Mouse (Mus musculus) C2C12 (cell line): ENCODE results near the gene Mamdc4. TPM values are rescaled to one million over a fixed set of nuclear protein-coding genes. Genes with fewer than 3 reads are reported as not detected.

Experiments
- H3K27me3 ChIP-seq: one replicate; pipeline ENCODE4 v1.6.1; 2011; ENCODE audit not compliant: control insufficient read depth, insufficient read depth, insufficient read length
- H3K36me3 ChIP-seq: one replicate; pipeline ENCODE4 v1.6.1; 2011; ENCODE audit not compliant: control insufficient read depth, insufficient read depth
- H3K4me3 ChIP-seq: one replicate; pipeline ENCODE4 v1.5.1; 2011; ENCODE audit warnings: mild to moderate bottlenecking, control low read depth; ENCODE audit not compliant: poor library complexity, insufficient read depth, severe bottlenecking
- H3K79me2 ChIP-seq: one replicate; pipeline ENCODE4 v1.6.1; 2011; ENCODE audit not compliant: control insufficient read depth, insufficient read depth
- H3K79me3 ChIP-seq: one replicate; pipeline ENCODE4 v1.6.1; 2011; ENCODE audit warnings: low read depth, control low read depth
- H3ac ChIP-seq: one replicate; pipeline ENCODE3; 2011; ENCODE audit warnings: low read depth; ENCODE audit not compliant: control insufficient read depth, insufficient read length
- CEBPB ChIP-seq: IDR thresholded peaks from one replicate; pipeline ENCODE4 v1.6.1; 2011; ENCODE audit warnings: low read depth, mild to moderate bottlenecking, control low read depth, moderate library complexity
- CTCF ChIP-seq: IDR thresholded peaks from one replicate; pipeline ENCODE4 v1.5.1; 2011; ENCODE audit not compliant: control insufficient read depth, insufficient read depth, insufficient read length
- FOSL1 ChIP-seq: IDR thresholded peaks from one replicate; pipeline ENCODE4 v1.8.0; 2011; ENCODE audit warnings: mild to moderate bottlenecking, low read length; ENCODE audit not compliant: poor library complexity, insufficient read depth, severe bottlenecking
- MAX ChIP-seq: IDR thresholded peaks from one replicate; pipeline ENCODE4 v1.6.1; 2011; ENCODE audit warnings: mild to moderate bottlenecking, control low read depth
- MYOD1 ChIP-seq: IDR thresholded peaks from one replicate; pipeline ENCODE4 v1.6.1; 2011; ENCODE audit warnings: low read depth; ENCODE audit not compliant: control insufficient read depth, insufficient read length
- MYOG ChIP-seq: IDR thresholded peaks from one replicate; pipeline ENCODE4 v1.6.1; 2011; ENCODE audit not compliant: control insufficient read depth, insufficient read length; ENCODE audit errors: extremely low read depth
- USF1 ChIP-seq: IDR thresholded peaks from one replicate; pipeline ENCODE4 v1.6.1; 2011; ENCODE audit warnings: low read depth, mild to moderate bottlenecking, control low read depth, moderate library complexity
- polyA plus RNA-seq: library from polyadenylated mRNA; unstranded; fragments of >200 nt; fragmentation: generic; extraction: Trizol; gene quantifications from one replicate; pipeline ENCODE4 v1.2.1, GENCODE M21; 2012; ENCODE audit warnings: missing spikeins

Mamdc4 gene
- polyA plus RNA-seq, 1 experiment = 5.7 TPM

DNA sequence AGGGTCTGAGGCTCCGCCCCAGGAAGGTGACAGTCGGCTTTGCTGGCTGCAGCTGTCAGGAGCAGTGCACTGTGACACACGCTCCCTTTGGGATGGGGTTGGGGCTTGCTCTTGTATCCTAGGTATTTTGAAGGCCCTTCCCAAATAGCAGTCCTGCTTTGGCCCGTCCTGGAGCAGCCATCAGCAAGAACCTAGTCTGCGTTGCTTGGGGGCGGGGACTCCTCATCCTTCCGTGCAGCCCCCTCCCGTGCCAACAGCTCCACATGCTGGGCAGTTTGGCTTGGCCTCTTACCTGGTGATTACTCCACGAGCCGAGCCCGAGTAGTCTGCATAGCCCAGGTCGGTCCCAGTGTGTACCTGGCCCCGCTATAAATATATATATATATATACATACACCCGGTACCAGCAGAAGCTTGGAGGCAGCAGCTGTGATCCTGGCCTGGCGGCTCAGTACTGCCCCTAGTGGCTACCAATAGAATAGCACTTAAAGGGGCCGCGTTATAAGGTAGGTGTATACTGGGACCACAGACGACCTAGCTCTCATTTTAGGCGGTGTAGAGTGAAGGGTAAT lies 6.7 kb upstream of the Mamdc4 start, which contains the start of gene Ajm1:
TSS of gene Ajm1 (minus strand) at position 464 of the 571 bp plus-strand sequence.
- Histone ChIP-seq H3K79me2 (no peaks in the 10 kb centered on the region), H3K27me3 (no peaks in the 10 kb centered on the region), H3K79me3 (no peaks in the 10 kb centered on the region), H3ac (no peak within 1 kb of the TSS), H3K36me3 (peaks cover 30% of the 10 kb centered on the region), H3K4me3 (no peak within 1 kb of the TSS)
- TF ChIP-seq CTCF (peak; percentile 62), MAX (no peak)

DNA sequence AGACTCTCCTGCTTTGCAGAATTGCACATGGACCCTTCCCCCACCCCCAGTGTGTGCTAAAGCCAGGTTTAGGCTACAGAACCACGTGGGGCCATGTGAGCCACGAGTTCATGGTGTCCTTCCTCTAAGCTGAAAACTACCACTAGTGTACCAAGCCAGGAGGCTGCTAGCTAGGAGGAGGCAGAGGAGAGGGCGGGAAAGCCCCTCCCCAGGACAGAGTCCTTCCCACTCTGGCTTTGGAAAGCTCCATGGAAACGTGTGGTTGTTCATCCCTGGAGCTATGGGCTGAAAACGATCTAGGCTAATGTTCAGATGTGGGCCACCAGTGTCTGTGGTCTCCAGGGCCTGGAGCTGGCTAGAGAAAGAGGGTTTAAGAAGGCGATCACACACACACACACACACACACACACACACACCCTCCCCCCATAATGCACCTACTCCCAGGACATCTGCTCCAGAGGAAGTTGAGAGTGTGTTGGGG lies 6.0 kb upstream of the Mamdc4 start:
- no peaks in the 10 kb centered on the region for H3K79me3 ChIP-seq
- TF ChIP-seq USF1 = no peak
- TF ChIP-seq FOSL1 = no peak
- TF ChIP-seq CEBPB = no peak
- no peak for TF ChIP-seq MAX
- no peak for TF ChIP-seq CTCF
- no peak for TF ChIP-seq MYOG
- no peak for TF ChIP-seq MYOD1
- peaks cover 25% of the 10 kb centered on the region for H3K36me3 ChIP-seq
- no peaks in the 10 kb centered on the region for H3K79me2 ChIP-seq
- H3K4me3 ChIP-seq = no peak overlapping the region
- H3K27me3 ChIP-seq = no peaks in the 10 kb centered on the region
- H3ac ChIP-seq = no peak overlapping the region

DNA sequence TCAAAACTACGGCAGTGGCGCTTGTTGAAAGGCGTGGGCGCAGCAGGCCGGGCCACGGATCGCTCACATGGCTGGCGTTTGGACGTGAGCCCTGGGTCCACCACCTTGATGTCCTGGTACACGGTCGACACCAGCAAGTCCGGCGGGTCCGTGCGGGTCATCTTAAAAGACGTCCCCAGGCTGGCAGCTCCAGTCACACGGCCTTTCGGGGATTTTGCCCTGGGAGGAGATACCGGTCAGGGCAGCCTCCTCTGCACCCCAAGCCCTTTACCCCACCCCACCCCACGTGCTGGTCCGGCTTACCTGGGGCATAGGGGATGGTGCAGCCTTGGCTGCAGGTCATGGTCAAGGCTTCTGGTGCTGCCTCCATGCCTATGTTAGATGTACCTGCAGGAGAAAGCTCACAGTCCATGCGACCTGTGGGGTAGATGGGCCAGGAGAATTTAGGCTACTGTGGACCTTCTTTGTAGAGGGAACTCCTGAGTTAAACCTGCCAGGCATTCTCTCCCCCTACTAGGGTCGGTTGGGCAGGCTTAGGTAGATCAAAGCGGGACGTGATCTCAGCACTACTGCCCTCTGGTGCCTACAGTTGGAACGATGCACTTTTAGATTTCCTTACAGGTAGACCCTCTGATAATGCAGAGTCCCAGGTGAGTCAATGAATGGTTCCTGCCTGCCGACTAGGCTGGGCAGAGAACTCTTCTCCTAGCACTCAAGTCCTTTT lies 5.3 kb upstream of the Mamdc4 start:
- Histone ChIP-seq H3K27me3 (no peaks in the 10 kb centered on the region), H3K4me3 (no peak overlapping the region), H3K79me3 (no peaks in the 10 kb centered on the region), H3K36me3 (peaks cover 18% of the 10 kb centered on the region), H3K79me2 (no peaks in the 10 kb centered on the region), H3ac (no peak overlapping the region)
- no peak for TF ChIP-seq FOSL1
- TF ChIP-seq MAX = no peak
- TF ChIP-seq CEBPB = no peak
- no peak for TF ChIP-seq MYOG
- TF ChIP-seq USF1 = no peak
- TF ChIP-seq MYOD1 = no peak
- TF ChIP-seq CTCF = no peak

DNA sequence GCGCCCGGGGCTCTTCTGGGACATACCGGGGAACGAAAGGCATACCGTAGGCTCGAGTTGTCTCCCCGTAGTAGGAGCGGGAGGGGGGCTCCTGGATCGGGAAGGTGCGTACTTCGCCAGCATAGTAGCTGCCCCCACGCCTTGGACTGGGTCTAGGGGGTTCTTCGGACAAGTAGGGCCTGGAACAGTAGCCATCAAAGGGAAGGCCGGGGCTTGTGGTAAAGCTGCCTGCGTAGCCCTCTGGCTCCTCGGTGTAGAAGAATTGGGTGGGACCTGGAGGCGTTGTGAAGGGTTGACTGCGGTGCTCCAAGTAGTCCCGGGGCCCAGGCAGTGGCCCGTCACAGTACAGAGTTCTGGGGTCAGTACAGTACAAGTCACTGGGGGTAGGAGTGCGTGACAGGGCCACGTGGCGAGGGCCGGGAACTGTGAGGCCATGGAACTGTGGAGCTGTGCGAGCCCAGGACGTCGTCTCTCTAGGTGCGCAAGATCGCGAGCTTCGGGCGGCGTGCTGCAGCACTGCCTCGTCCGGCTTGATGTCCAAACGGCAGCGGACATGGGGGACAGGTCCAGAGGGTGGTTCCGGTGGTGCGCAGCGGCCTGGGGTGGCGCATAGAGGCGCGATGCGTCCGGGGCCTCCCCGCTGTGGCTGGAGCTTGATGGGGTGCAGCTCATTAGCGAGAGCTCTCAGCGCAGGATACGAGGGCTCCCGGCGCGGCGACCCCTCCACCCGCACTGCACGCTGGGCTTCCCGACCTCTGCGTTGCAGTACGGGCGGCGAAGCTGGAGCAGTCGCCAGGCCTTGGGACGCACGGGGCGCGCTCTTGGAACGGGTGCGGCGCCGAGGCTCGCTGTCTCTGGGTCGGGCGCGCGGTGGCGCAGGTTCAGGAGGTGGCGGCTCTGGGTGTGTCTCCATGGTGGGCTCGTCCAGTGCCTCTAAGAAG lies 4.4 kb upstream of the Mamdc4 start:
- Histone ChIP-seq H3K79me2 (peaks cover 4% of the 10 kb centered on the region), H3K36me3 (peaks cover 11% of the 10 kb centered on the region), H3K27me3 (no peaks in the 10 kb centered on the region), H3K79me3 (no peaks in the 10 kb centered on the region), H3ac (no peak overlapping the region), H3K4me3 (no peak overlapping the region)
- no peak for TF ChIP-seq USF1
- no peak for TF ChIP-seq FOSL1
- no peak for TF ChIP-seq CEBPB
- TF ChIP-seq MAX = no peak

DNA sequence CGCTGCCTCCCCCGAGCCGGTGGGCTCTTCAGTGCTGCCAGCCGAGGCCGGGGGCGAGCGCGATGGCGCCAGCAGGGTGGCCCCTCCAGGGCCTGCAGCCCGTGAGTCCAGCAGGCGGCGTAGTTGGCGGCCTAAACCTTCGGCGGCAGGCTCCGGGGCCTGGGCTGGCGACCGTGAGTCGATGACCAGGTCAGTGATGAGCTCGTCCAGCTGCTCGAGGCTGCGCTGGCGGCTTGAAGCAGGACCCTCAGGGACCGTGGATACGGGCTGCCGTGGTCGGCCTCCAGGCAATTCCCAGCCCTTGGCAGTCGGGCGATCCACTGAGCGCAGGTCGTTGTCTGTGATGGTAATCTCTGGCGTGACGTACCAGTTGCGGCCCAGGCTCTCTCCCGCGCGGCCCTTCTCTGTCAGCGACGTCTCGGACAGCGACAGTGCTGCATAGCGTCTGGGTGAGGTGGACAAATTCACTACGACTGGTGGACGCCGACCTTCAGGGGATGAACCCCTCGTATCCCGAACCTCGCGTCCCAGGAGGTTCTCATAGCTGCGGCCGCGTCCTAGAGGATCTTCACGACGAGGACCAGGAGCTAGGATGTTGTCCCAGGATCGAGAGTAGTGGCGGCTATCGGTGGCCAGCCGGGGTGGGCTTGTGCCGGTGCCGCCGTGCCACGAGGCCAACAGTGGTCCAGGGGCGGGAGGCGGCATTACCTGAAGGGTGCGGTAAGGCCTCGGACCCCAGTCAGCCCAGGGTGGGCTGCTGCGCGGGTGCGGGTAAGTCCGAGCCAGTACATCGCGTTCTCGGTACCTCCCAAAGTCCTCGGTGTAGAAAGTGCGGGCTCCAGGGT lies 3.5 kb upstream of the Mamdc4 start:
- Histone ChIP-seq H3K36me3 (peaks cover 5% of the 10 kb centered on the region), H3K27me3 (no peaks in the 10 kb centered on the region), H3K79me2 (peaks cover 13% of the 10 kb centered on the region), H3ac (no peak overlapping the region), H3K4me3 (no peak overlapping the region), H3K79me3 (peaks cover 3% of the 10 kb centered on the region)
- TF ChIP-seq MYOG (no peak), CTCF (no peak), CEBPB (no peak), MAX (no peak), MYOD1 (no peak), USF1 (no peak), FOSL1 (no peak)
